Mouse (Mus musculus): Measurements from ENCODE around the gene Tm4sf1. TPM values are rescaled to one million over a fixed set of nuclear protein-coding genes. Genes with fewer than 3 reads are reported as not detected.

Tm4sf1 gene
- polyA plus RNA-seq, 1 experiment from 2014 or later: 407 TPM

DNA sequence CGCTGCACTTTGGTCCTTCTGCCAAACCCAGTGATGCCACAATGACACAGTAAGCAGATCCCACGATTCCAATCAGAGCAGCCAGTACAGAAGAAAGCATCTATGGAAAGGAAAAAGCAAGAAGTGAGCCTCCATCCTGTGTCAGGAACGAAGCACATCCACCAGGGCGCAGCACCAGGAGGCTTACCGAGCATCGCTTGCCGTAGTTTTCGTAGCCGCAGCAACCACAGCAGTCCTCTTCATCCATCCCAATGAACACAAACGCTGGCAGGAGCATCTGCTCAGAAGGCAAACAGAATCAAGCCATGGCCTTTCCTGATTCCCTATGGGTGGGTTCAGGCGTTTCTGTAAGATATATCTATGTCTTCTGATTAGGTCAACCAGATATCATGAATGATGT lies 9.0 kb downstream of the Tm4sf1 start:
- peak overlapping the region; percentile 49; the same call in 1 of the 2 replicates for H3K9ac ChIP-seq (ENCODE audit: low read depth, low read length)
- peak; percentile 65 for TF ChIP-seq CTCF (IDR thresholded peaks at IDR 0.05; ENCODE audit: low read depth)
- peaks cover 17% of the 10 kb centered on the region; the same call in 1 of the 2 replicates for H3K4me1 ChIP-seq (replicated peaks; ENCODE audit: insufficient read depth, low read length)
- no peaks in the 10 kb centered on the region for H3K27me3 ChIP-seq (ENCODE audit: insufficient read depth, low read length)
- peak overlapping the region; percentile 47 for H3K4me2 ChIP-seq (ENCODE audit: low read length)
- WGBS: 59% methylated on average over 11 of the region's 11 CpGs
- no peaks in the 10 kb centered on the region for H3K9me3 ChIP-seq (replicated peaks; ENCODE audit: low read length)
- no peaks in the 10 kb centered on the region for H3K36me3 ChIP-seq (ENCODE audit: insufficient read depth, low read length)
- H3K4me3 ChIP-seq (replicated peaks; ENCODE audit: low read depth, low read length): peak overlapping the region; percentile 39
- no peak for ATAC-seq (replicated peaks; ENCODE audit: low FRiP score, low read depth)
- H3K27ac ChIP-seq: 0 out of 2 replicates have a peak overlapping the region, but pooled peaks have one; percentile 90
- peak; percentile 63 for DNase-seq (ENCODE audit: low spot score)

- H3K27ac ChIP-seq: peak overlapping the region; percentile 67; the same call in 1 of the 2 replicates
- DNase-seq (ENCODE audit: low spot score) (peak; percentile 77), ATAC-seq (replicated peaks; ENCODE audit: low FRiP score, low read depth) (no peak)
- no peaks in the 10 kb centered on the region for H3K36me3 ChIP-seq (ENCODE audit: insufficient read depth, low read length)
- H3K4me1 ChIP-seq (replicated peaks; ENCODE audit: insufficient read depth, low read length): 0 out of 2 replicates have a peak, but pooled peaks cover 9% of the 10 kb centered on the region
- 67% methylated on average over 1 of the region's 1 CpGs for WGBS
- no peaks in the 10 kb centered on the region for H3K27me3 ChIP-seq (ENCODE audit: insufficient read depth, low read length)
- H3K4me2 ChIP-seq (ENCODE audit: low read length): no peak overlapping the region
- H3K9ac ChIP-seq (ENCODE audit: low read depth, low read length): no peak overlapping the region
- H3K4me3 ChIP-seq (replicated peaks; ENCODE audit: low read depth, low read length): no peak overlapping the region
- H3K9me3 ChIP-seq (replicated peaks; ENCODE audit: low read length): no peaks in the 10 kb centered on the region
- TF ChIP-seq CTCF (IDR thresholded peaks at IDR 0.05; ENCODE audit: low read depth): no peak
Measured at GRCm38 (mm10) chr3:57288944-57289491, 12.8 kb downstream of the Tm4sf1 start.

GRCm38 (mm10) chr3:57287854-57288720 lies 13.7 kb downstream of the Tm4sf1 start:
- H3K9me3 ChIP-seq (replicated peaks; ENCODE audit: low read length): no peaks in the 10 kb centered on the region
- no peak overlapping the region for H3K4me3 ChIP-seq (replicated peaks; ENCODE audit: low read depth, low read length)
- no peaks in the 10 kb centered on the region for H3K36me3 ChIP-seq (ENCODE audit: insufficient read depth, low read length)
- ATAC-seq (replicated peaks; ENCODE audit: low FRiP score, low read depth) (no peak), DNase-seq (ENCODE audit: low spot score) (peak; percentile 49)
- no peak for TF ChIP-seq CTCF (IDR thresholded peaks at IDR 0.05; ENCODE audit: low read depth)
- WGBS: 38% methylated on average over 7 of the region's 7 CpGs
- H3K4me2 ChIP-seq (ENCODE audit: low read length): no peak overlapping the region
- H3K27ac ChIP-seq: peak overlapping the region; percentile 43; the same call in 1 of the 2 replicates
- H3K9ac ChIP-seq (ENCODE audit: low read depth, low read length): no peak overlapping the region
- no peaks in the 10 kb centered on the region for H3K27me3 ChIP-seq (ENCODE audit: insufficient read depth, low read length)
- 0 out of 2 replicates have a peak, but pooled peaks cover 9% of the 10 kb centered on the region for H3K4me1 ChIP-seq (replicated peaks; ENCODE audit: insufficient read depth, low read length)

GRCm38 (mm10) chr3:57287438-57287837 lies 14.3 kb downstream of the Tm4sf1 start:
- Histone ChIP-seq H3K27ac (peak overlapping the region; percentile 43; the same call in 1 of the 2 replicates), H3K27me3 (ENCODE audit: insufficient read depth, low read length) (no peaks in the 10 kb centered on the region), H3K4me3 (replicated peaks; ENCODE audit: low read depth, low read length) (no peak overlapping the region), H3K4me2 (ENCODE audit: low read length) (no peak overlapping the region), H3K4me1 (replicated peaks; ENCODE audit: insufficient read depth, low read length) (0 out of 2 replicates have a peak, but pooled peaks cover 9% of the 10 kb centered on the region), H3K9me3 (replicated peaks; ENCODE audit: low read length) (no peaks in the 10 kb centered on the region), H3K9ac (ENCODE audit: low read depth, low read length) (no peak overlapping the region), H3K36me3 (ENCODE audit: insufficient read depth, low read length) (no peaks in the 10 kb centered on the region)
- DNase-seq (ENCODE audit: low spot score) (no peak), ATAC-seq (replicated peaks; ENCODE audit: low FRiP score, low read depth) (no peak)
- WGBS: 49% methylated on average over 4 of the region's 4 CpGs
- TF ChIP-seq CTCF (IDR thresholded peaks at IDR 0.05; ENCODE audit: low read depth): no peak

DNA sequence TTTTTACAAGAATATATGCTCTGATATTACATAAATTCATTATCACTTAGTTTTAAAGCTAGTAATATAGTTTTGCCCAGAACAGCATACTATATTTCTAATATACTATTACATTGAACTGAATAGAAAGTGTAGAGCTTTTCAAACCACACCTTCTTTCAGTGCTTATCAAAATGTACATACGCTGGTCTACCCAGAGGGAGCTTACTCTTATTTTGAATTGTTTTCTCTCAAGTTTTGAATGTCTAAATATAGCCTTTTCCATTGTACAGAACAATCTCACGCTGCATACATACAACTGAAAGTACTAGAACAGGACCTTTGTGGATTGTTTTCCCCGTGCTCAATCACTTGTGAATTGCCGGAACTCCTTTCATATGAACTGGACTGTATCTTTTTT lies 23.6 kb downstream of the Tm4sf1 start:
- Histone ChIP-seq H3K4me2 (ENCODE audit: low read length) (no peak overlapping the region), H3K27ac (no peak overlapping the region), H3K36me3 (ENCODE audit: insufficient read depth, low read length) (no peaks in the 10 kb centered on the region), H3K9me3 (replicated peaks; ENCODE audit: low read length) (no peaks in the 10 kb centered on the region), H3K4me3 (replicated peaks; ENCODE audit: low read depth, low read length) (no peak overlapping the region), H3K27me3 (ENCODE audit: insufficient read depth, low read length) (no peaks in the 10 kb centered on the region), H3K4me1 (replicated peaks; ENCODE audit: insufficient read depth, low read length) (no peaks in the 10 kb centered on the region), H3K9ac (ENCODE audit: low read depth, low read length) (no peak overlapping the region)
- DNase-seq (ENCODE audit: low spot score): no peak
- no peak for TF ChIP-seq CTCF (IDR thresholded peaks at IDR 0.05; ENCODE audit: low read depth)
- 73% methylated on average over 4 of the region's 4 CpGs for WGBS
- no peak for ATAC-seq (replicated peaks; ENCODE audit: low FRiP score, low read depth)

- H3K36me3 ChIP-seq (ENCODE audit: insufficient read depth, low read length): no peaks in the 10 kb centered on the region
- H3K9me3 ChIP-seq (replicated peaks; ENCODE audit: low read length): no peaks in the 10 kb centered on the region
- peak overlapping the region; percentile 19; the same call in 1 of the 2 replicates for H3K27ac ChIP-seq
- ATAC-seq (replicated peaks; ENCODE audit: low FRiP score, low read depth) (0 out of 2 replicates have a peak, but pooled peaks have one; percentile 54), DNase-seq (ENCODE audit: low spot score) (peak; percentile 40)
- no peaks in the 10 kb centered on the region for H3K4me1 ChIP-seq (replicated peaks; ENCODE audit: insufficient read depth, low read length)
- H3K4me3 ChIP-seq (replicated peaks; ENCODE audit: low read depth, low read length): no peak overlapping the region
- 69% methylated on average over 5 of the region's 5 CpGs for WGBS
- TF ChIP-seq CTCF (IDR thresholded peaks at IDR 0.05; ENCODE audit: low read depth): no peak
- no peak overlapping the region for H3K4me2 ChIP-seq (ENCODE audit: low read length)
- no peaks in the 10 kb centered on the region for H3K27me3 ChIP-seq (ENCODE audit: insufficient read depth, low read length)
- no peak overlapping the region for H3K9ac ChIP-seq (ENCODE audit: low read depth, low read length)
Measured at GRCm38 (mm10) chr3:57277453-57277852, 24.3 kb downstream of the Tm4sf1 start.
